Mouse (Mus musculus) E14TG2a.4 (cell line): Measurements from ENCODE around the gene Pik3ip1.

ENCODE experiments used
- CTCF ChIP-seq: conservative IDR thresholded peaks from 2 replicates; pipeline ENCODE4 v1.5.1; 2014; ENCODE audit warnings: low read length
- POU5F1 ChIP-seq: IDR thresholded peaks from 2 replicates; pipeline ENCODE4 v1.6.1; 2014; ENCODE audit warnings: low read length, borderline replicate concordance

DNA sequence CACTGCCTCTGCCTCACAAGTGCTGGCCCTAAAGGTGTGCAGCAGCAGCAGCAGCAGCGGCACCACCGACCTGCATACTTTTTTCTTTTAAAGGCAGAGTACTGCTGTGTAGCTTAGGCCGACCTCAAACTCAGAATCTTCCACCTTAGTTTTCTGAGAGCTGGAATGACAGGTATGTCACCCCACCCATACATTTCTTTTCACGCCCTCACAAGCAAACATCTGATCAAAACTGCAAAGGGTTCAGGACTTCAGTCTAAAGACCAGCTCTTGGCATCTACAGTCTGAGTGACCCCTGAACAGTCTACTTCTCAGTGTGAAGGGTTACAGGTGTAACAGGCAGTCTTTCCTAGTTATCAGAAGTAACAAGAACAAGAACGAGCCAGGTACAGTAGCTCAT, 60.6 kb downstream of the Pik3ip1 start:
- TF ChIP-seq CTCF (no peak), POU5F1 (no peak)
